Comparison of ENCODE assay signal across 17 mouse cellular contexts in genomic region chr4:155466080-155466479, GRCm38 (mm10). TPM values are rescaled to one million over a fixed set of nuclear protein-coding genes. Genes with fewer than 3 reads are reported as not detected.
"Had no signal": no experiment of that assay in that cellular context is flagged by ENCODE, and none has a peak within 500 bp of the region (broad histone marks: within the 10 kb centered on the region; RNA-seq: fewer than 3 reads in every experiment).

No protein-coding gene starts in this region.

- H3K27ac ChIP-seq: neural tube, embryonic 13.5 days; neural tube, embryonic 15.5 days; stomach, embryonic 15.5 days; stomach, postnatal 0 days had no signal

- H3K4me3 ChIP-seq: neural tube, embryonic 13.5 days; neural tube, embryonic 15.5 days; stomach, embryonic 15.5 days had no signal

- DNase-seq: retina, postnatal 1 day; right cerebral cortex, adult 18-20 months; right cerebral cortex, postnatal 14 days; right cerebral cortex, postnatal 25 days; right cerebral cortex, postnatal 4 days; spleen, adult 18-20 months; thymus, adult 18-20 months; thymus, adult 2 months; thymus, postnatal 14 days; thymus, postnatal 25 days; thymus, postnatal 36 days; thymus, postnatal 4 days had no signal

RNA-seq across cellular contexts. Expression of gene Tmem52, which starts 2.8 kb away (rescaled TPM):
- total RNA-seq: neutrophil, adult 5-6 weeks had no signal
